Mouse (Mus musculus) hindbrain, postnatal 0 days (tissue): Measurements from ENCODE around the gene Aldob. TPM values are rescaled to one million over a fixed set of nuclear protein-coding genes. Genes with fewer than 3 reads are reported as not detected.

Experiments used
- ATAC-seq: fragments of 200-750 bp; cut with Nextera tagmentation; 2 replicates; pipeline ENCODE4 v1.8.0; 2017; ENCODE audit warnings: mild to moderate bottlenecking, moderate TSS enrichment, moderate library complexity
- DNase-seq: peaks from one replicate; pipeline ENCODE4 v3.0.0-alpha.2; 2015; ENCODE audit warnings: low spot score
- H3K27ac ChIP-seq: fragments of 300-500 bp; sonication (generic); 2 replicates; pipeline ENCODE4 v1.5.1; 2014; ENCODE audit warnings: mild to moderate bottlenecking
- H3K27me3 ChIP-seq: fragments of 300-500 bp; sonication (generic); 2 replicates; pipeline ENCODE4 v1.6.1; 2014; ENCODE audit warnings: low read length, mixed read lengths; ENCODE audit not compliant: insufficient read depth
- H3K36me3 ChIP-seq: fragments of 300-500 bp; sonication (generic); 2 replicates; pipeline ENCODE4 v1.6.1; 2014; ENCODE audit warnings: low read length, mixed read lengths; ENCODE audit not compliant: insufficient read depth
- H3K4me1 ChIP-seq: fragments of 300-500 bp; sonication (generic); 2 replicates; pipeline ENCODE4 v1.6.1; 2014; ENCODE audit warnings: antibody characterized with exemption, low read length, mixed read lengths; ENCODE audit not compliant: insufficient read depth
- H3K4me2 ChIP-seq: fragments of 300-500 bp; sonication (generic); 2 replicates; pipeline ENCODE4 v1.6.1; 2014; ENCODE audit warnings: low read depth, mild to moderate bottlenecking, low read length, moderate library complexity, mixed read lengths
- H3K4me3 ChIP-seq: fragments of 300-500 bp; sonication (generic); 2 replicates; pipeline ENCODE4 v1.5.1; 2014; ENCODE audit warnings: low read length
- H3K9ac ChIP-seq: fragments of 300-500 bp; sonication (generic); replicated peaks from 2 replicates; pipeline ENCODE4 v1.6.1; 2014; ENCODE audit warnings: mild to moderate bottlenecking, low read length, moderate library complexity, mixed read lengths
- H3K9me3 ChIP-seq: fragments of 300-500 bp; sonication (generic); 2 replicates; pipeline ENCODE4 v1.6.1; 2016; ENCODE audit warnings: low read length, mixed read lengths
- CTCF ChIP-seq: IDR thresholded peaks from 2 replicates; pipeline ENCODE4 v1.5.1; 2016; ENCODE audit warnings: antibody characterized with exemption, control low read depth, low read depth
- WGBS: fragments of 180-500 bp; shearing (Covaris S2); extraction: QIAGEN DNeasy Blood & Tissue Kit; methylation state at CpG from one replicate; pipeline ENCODE4 v1.1.7; 2014; 5-methylcytosine and 5-hydroxymethylcytosine counted together
- polyA plus RNA-seq: library from polyadenylated mRNA; unstranded; fragments of >200 nt; fragmentation: Nextera tagmentation; extraction: Ambion mirVana; gene quantifications from 2 replicates; pipeline ENCODE4 v1.2.1, GENCODE M21; 2015
- total RNA-seq: library from RNA; depleted of rRNA; stranded (reverse); fragments of >200 nt; gene quantifications from 2 replicates; pipeline ENCODE4 v1.2.3, GENCODE M21; 2014

The Aldob gene
- total and polyA plus RNA-seq, 2 experiments from 2014 or later, result 0.26 to 0.59 TPM

DNA sequence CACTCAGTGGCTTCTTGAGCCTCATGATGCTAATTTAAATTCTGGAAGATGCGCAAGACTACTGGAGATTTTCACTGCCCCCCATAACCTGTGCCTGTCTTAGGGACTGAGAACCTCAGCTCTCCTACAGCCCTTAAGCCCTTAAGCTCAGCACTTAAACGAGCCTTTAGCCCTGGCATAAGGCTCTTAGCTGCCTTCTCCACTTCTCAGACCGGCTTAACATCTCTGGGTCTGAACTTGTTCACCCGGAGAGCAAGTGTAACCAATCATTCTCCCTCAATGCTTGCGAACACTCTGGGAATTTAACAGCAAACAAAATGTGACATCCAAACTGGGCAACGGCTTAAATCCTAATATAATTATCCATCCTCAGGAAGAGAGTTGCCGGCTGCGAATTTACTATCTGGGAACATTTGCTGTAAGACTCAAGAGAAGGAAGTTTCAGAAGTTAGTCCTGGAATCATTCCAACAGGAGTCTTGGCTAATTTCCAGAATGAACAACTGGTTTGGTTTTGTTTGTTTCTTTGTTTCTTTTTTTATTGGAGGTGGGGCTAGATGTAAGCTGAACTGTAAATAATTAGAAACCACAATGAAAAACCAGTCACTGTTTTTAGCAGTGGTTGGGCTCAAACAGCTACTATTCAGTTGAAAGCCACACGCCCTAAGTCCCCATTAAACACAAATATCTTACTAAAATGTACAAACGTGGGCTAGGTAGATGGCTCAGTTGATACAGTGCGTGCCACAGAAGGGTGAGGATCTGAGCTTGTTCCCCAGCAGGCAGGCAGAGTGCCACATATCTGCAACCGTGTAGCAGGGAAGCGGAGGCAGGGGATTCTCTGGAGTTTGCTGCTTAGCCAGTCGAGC, 34.9 kb upstream of the Aldob start:
- no peak for ATAC-seq

DNA sequence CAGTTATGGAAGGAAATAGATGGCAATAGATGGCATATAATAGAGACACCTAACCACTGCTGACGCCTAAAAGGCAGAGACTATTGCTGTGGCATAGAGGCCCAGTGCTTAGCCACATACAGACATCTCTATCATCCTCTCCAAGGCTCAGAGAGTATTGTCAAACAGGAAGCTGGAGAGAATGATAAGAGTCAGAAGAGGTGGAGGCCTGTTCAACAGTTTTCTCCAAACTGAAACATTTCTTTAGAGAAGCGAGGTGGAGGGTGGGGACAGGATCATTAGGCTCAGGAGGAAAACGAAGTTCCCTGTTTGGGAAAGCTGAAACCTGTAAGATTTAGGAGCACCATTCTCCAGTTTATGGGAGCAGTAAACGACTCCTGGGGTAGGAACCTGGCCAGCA, 31.9 kb upstream of the Aldob start:
- DNase-seq (no peak), ATAC-seq (no peak)
- no peak overlapping the region for H3K9ac ChIP-seq
- 77% methylated on average over 4 of the region's 4 CpGs for WGBS
- peaks cover 6% of the 10 kb centered on the region; the same call in 1 of the 2 replicates for H3K36me3 ChIP-seq
- no peak overlapping the region for H3K27ac ChIP-seq
- H3K4me1 ChIP-seq, result no peaks in the 10 kb centered on the region
- H3K4me3 ChIP-seq, result no peak overlapping the region
- H3K9me3 ChIP-seq, result no peaks in the 10 kb centered on the region
- H3K4me2 ChIP-seq, result no peak overlapping the region
- H3K27me3 ChIP-seq, result no peaks in the 10 kb centered on the region
- no peak for TF ChIP-seq CTCF

More for the DNA sequence above, 34.9 kb upstream of the Aldob start:
- Histone ChIP-seq H3K9ac (no peak overlapping the region), H3K4me3 (no peak overlapping the region), H3K4me2 (0 out of 2 replicates have a peak overlapping the region, but pooled peaks have one; percentile 7), H3K4me1 (no peaks in the 10 kb centered on the region), H3K27me3 (no peaks in the 10 kb centered on the region), H3K36me3 (peaks cover 7% of the 10 kb centered on the region; the same call in 1 of the 2 replicates), H3K27ac (peak overlapping the region; percentile 26; the same call in 1 of the 2 replicates), H3K9me3 (no peaks in the 10 kb centered on the region)
- peak; percentile 36 for DNase-seq
- TF ChIP-seq CTCF, result no peak
- WGBS, result 41% methylated on average over 14 of the region's 14 CpGs

GRCm38 (mm10) chr4:49572194-49572593, 22.8 kb upstream of the Aldob start:
- no peak for ATAC-seq
- Histone ChIP-seq H3K4me2 (no peak overlapping the region), H3K9me3 (no peaks in the 10 kb centered on the region), H3K27me3 (no peaks in the 10 kb centered on the region), H3K9ac (no peak overlapping the region), H3K4me3 (no peak overlapping the region), H3K27ac (no peak overlapping the region), H3K36me3 (no peaks in the 10 kb centered on the region), H3K4me1 (no peaks in the 10 kb centered on the region)
- WGBS, result 80% methylated on average over 4 of the region's 4 CpGs
- DNase-seq, result no peak
- no peak for TF ChIP-seq CTCF

GRCm38 (mm10) chr4:49567613-49568012, 18.3 kb upstream of the Aldob start:
- Histone ChIP-seq H3K9ac (no peak overlapping the region), H3K36me3 (no peaks in the 10 kb centered on the region), H3K4me3 (no peak overlapping the region), H3K4me1 (no peaks in the 10 kb centered on the region), H3K9me3 (no peaks in the 10 kb centered on the region), H3K27me3 (no peaks in the 10 kb centered on the region), H3K4me2 (no peak overlapping the region), H3K27ac (no peak overlapping the region)
- TF ChIP-seq CTCF, result peak; percentile 85
- WGBS, result 14% methylated on average over 3 of the region's 3 CpGs
- ATAC-seq (peak; percentile 69; the same call in 1 of the 2 replicates), DNase-seq (peak; percentile 84)

GRCm38 (mm10) chr4:49559915-49560772, 10.8 kb upstream of the Aldob start:
- H3K4me2 ChIP-seq, result peak overlapping the region; percentile 23
- no peak overlapping the region for H3K4me3 ChIP-seq
- DNase-seq (peak; percentile 72), ATAC-seq (peak; percentile 94)
- no peaks in the 10 kb centered on the region for H3K9me3 ChIP-seq
- no peak overlapping the region for H3K9ac ChIP-seq
- peak overlapping the region; percentile 45; the same call in 1 of the 2 replicates for H3K27ac ChIP-seq
- no peaks in the 10 kb centered on the region for H3K36me3 ChIP-seq
- TF ChIP-seq CTCF, result no peak
- H3K4me1 ChIP-seq, result 0 out of 2 replicates have a peak, but pooled peaks cover 6% of the 10 kb centered on the region
- 51% methylated on average over 20 of the region's 20 CpGs for WGBS
- no peaks in the 10 kb centered on the region for H3K27me3 ChIP-seq

- no peak for ATAC-seq
- Histone ChIP-seq H3K9ac (no peak overlapping the region), H3K9me3 (no peaks in the 10 kb centered on the region), H3K4me1 (0 out of 2 replicates have a peak, but pooled peaks cover 6% of the 10 kb centered on the region), H3K27ac (no peak overlapping the region), H3K4me2 (no peak overlapping the region), H3K27me3 (no peaks in the 10 kb centered on the region), H3K36me3 (no peaks in the 10 kb centered on the region), H3K4me3 (no peak overlapping the region)
- 92% methylated on average over 2 of the region's 2 CpGs for WGBS
- no peak for TF ChIP-seq CTCF
- DNase-seq, result no peak
Measured at GRCm38 (mm10) chr4:49558181-49558580, 8.8 kb upstream of the Aldob start.
